Mouse (Mus musculus): ENCODE measurements around the gene Coro1c. TPM values are rescaled to one million over a fixed set of nuclear protein-coding genes. Genes with fewer than 3 reads are reported as not detected.

Coro1c gene
- total RNA-seq, 2 experiments from 2014 or later = 47.9 to 60.1 TPM

- no peak for DNase-seq
Observed at GRCm38 (mm10) chr5:113884750-113885149, 23.8 kb downstream of the Coro1c start.

DNA sequence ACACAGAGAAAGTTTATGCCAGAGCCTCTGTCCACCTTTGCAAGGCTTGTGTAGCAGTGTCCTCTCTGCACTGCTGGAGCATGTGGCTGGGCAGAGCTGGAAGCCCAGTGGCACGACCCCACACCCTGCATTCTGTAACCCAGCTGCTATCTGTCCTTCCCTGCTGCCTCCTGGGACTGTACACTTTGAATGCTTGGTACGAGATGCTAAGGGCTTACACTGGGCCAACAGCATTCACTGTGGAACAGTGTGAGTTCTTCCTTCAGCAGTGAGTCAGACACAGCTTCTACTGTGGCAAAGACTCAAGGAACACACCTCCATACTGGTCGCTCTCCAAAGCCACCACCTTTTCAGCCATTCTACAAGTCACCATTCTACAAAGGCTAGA is 25.2 kb downstream of the Coro1c start:
- no peak for DNase-seq

- DNase-seq = peak; percentile 34 to 39
Observed at GRCm38 (mm10) chr5:113882566-113883383, 25.8 kb downstream of the Coro1c start.

- DNase-seq = no peak
Observed at GRCm38 (mm10) chr5:113881136-113881535, 27.4 kb downstream of the Coro1c start.

DNA sequence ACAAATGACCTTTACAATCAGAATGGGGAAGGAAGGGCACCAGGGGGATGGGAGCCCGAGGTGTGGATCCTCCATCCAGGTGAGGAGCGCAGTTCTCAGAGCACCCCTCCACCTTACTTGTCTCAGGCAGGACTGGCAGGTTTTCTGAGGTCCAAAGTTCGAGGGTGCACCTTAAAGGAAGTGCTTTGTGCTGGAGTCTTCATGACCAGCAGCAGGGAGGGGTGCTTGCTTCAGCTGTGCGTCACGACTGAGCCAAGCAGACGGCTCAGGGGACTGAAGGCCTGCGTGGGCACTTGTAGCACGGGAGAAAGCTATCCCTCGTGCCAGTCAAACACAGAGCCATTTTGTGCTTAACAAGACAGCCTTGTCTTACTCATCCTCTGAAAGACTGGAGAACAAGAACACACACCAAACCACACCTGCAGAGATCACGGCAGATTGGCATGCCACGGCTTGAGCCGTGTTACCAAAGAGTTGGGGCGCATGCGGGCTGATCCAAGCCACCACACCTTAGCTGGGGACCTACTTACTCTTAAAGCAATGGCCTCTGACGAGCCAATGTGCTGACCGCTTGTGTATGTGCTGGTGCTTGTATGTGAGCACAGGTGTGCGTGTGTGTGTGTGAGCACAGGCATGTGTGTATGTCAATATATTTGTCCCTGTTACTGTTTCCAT is 29.5 kb downstream of the Coro1c start:
- no peak for DNase-seq

DNA sequence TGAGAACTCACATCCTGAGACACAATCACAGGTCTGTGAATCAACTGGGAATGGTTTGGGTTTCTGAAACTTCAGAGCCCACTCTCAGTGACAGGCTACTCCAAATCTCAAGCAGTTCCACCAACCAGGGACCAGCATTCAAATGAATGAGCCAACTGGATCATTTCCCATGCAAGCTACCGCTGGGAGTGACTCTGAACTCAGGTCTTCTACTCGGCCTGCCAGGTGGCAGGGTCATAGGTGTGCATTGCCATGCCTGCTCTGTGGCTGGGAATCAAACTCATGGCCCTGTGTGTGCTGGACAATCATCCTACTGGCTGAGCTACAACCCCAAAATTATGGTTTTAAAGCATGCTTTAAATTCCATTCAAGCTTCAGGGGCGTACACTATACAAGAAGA is 31.0 kb downstream of the Coro1c start:
- DNase-seq = no peak

DNA sequence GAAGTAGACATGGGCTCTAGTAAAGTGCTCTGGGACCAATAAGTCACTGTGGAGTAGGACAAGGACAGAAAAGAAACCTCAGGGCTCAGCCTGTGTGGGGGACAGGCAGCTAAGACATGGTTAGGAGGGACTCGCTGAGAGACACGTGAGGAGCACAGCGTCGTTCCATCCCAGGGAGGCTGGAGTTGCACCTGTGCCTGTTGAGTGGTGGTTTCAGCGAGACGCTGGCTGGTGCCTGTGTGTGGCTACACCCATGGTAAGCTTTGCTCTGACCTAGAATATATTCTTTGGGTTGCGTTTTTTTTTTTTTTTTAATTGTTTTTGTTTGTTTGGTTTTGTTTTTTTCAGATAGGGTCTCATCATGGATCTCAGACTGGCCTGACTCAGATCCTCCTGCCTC is 32.4 kb downstream of the Coro1c start:
- DNase-seq = no peak

DNA sequence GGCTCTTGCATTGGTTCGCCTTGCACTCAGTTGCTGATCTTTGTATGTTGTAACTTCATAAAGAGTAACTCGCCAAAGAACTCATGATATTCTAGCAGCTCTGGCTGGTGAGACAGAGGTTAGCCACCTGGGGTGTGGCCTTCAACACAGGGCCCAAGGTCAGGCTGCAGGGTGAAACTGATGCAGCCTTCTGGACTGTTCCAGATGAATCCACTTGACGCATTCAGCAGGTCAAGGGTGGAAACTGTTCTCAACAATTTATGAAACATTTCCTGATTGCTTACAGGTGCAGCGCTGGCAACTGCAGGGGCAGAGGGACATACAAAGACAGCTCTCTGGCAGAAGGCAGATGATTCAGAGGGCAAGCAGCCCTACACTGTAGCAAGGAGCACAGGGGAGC is 32.9 kb downstream of the Coro1c start:
- no peak for DNase-seq

DNA sequence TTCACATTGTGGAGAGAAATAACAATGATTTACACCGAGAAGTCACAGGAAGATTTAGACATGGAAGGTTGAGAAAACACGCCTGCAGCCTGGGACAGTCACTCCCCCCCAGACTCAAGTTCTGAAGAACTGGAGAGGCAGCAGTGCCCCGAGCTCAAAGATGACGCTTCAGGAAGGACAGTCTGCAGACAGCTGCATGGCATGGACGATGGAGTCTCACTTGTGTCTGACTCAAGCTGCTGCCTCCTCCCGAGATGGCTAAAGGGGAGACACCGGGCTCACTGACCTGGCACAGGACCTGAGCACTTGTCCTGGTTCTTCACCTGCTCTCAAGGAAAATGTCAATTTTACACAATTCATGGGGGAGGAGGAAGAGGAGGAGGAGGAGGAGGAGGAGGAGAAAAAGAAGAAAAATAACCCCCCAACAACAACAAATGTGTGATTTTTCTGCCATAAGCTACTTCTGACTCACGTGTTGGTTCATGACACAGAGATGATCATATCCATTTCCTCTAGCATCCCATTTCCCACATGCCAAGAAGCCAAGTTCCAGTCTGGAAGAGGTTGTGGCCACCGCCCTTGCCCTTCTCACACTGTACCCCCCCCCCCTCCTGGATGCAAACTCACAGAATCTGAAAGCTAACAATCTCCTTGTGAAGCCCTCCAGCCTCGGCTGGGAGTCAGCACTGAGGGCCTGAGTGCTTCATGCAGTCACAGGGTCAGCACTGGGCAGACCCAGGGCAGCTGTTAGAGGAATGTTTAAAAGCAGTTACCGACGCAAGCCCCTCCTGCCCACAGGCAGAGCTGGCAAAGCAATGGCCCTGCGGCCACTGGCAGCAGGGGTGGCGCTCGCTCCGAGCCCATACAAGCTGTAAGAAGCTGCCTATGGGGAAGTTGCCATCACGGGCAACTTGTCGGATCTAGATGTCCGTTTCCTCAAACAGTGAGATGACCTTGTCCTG is 34.2 kb downstream of the Coro1c start:
- DNase-seq = no peak

DNA sequence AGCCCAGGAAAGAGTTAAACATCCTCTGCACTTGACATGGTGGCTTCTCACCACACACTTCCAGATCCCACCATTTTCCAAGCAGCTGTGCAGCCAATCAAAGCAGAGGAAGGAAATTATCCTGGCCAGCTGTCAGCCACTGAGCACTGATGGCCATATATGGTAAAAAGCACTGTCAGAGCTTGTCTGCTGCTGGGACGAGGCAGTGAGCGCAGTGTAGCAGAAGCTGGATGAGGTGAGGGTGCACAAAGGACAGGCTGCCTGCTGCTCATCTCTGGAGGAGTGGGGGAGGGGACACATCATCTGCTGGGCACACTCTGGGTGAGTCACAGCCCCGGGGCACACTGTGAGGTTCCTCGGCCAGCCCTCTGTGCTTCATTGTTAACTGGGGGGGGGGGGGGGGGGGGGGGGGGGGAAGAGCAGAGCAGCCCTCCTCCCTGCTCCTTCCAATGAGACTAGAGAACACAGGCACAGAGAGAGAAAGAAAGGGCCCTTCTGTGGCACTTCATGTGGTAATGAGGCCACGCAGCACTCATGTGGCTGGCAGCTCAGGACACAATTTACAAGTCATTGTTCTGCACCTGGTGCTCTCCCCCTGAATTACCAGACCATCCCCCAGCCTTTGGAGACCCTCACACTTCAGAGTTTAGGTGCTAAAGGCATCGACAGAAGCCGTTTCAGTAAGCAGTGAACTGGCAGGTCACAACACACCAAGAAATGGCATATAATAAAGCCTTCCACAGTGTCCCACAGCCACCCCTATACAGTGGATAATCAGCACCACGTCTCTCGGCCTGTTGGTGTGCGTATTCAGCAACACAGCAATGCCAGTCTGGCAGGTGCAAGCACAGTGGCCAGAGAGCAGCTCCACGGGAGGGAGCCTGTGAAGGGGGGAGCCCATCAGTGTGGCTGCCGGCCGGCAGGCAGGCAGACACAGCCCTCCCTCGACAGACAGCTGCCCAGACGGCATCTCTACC is 35.3 kb downstream of the Coro1c start:
- peak; percentile 76 to 90 for DNase-seq

DNA sequence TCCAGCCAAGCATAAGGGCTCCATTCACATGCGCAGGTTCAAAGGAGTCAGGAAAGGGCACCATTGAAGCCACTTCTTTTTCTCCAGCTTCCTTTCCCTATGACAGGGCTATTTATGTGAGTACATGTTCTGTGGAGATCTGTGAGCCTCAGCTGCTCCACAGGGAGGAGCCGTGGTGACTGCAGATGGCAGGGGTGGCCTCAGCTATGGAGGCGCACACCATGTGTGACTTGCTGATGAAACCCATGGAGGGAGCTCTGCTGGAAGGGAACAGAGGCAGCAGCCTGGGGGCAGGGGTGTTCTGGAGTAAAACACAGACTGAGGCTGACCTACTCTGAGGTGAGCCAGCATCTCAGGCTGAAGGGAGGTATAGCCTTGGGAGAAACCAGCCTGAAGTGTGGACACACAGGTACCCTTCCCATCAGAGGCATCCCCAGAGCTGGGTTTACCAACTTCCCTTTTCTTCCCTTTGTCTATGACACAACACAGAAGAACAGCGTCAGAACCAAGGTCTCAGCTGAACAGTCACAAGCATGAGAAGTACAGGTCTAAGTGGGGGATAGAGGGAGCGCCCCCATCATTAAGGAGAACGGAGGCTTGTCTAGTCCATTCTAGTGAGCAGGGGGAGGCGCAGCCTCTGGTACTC is 36.5 kb downstream of the Coro1c start:
- no peak for DNase-seq

DNA sequence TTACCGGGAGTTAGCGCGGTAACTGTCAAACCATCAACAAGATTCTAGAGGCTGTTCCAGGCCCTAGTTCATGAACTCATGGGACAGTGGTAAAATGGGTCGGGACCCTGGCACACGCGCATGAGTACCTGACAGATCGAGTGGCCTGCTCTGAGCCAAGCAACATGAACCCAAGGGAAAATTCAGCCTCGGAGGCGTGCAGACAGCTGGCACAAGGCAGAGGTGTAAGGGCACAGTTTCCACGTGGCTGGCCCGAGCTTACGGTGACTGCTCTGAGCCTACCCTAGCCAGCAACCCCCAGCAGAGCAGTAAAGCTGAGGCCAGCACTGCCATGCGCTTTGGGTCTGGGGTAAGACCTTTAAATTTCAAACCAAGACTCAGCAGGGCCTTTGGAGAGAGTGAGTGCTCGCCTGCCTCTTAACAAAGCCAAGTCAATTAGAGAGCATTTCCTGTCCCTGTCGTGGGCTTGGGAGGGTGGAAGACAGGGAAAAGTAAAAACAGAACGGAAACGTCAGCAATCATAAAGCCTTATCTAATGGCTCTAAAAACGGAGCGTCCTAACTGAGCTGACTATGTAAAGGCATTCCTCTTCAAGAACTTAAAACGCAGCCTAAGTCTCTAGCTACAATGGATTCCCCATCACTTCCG is 38.0 kb downstream of the Coro1c start:
- DNase-seq = no peak

- peak; percentile 56 to 77 for DNase-seq
Observed at GRCm38 (mm10) chr5:113869132-113869531, 39.4 kb downstream of the Coro1c start.

DNA sequence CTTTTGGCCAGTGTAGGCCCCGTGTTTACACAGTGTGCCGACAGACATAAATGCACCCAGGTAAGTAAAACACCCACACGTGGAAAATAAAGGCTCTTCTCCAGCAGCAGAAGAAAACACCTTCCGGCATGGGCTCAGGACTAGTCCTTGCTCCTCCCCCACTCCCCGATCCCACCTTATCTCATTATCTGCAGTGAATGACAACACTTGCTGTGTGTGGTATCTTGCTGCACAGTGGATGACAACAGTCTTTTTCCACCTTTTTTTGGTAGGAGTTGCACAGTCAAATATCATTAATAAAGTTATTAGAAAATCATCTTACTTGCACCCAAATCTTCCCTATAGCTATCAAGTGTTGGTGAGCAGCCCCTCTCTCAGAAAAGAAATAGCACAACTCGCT is 43.6 kb downstream of the Coro1c start:
- DNase-seq = no peak

GRCm38 (mm10) chr5:113863994-113864393 is 44.6 kb downstream of the Coro1c start:
- no peak for DNase-seq

DNA sequence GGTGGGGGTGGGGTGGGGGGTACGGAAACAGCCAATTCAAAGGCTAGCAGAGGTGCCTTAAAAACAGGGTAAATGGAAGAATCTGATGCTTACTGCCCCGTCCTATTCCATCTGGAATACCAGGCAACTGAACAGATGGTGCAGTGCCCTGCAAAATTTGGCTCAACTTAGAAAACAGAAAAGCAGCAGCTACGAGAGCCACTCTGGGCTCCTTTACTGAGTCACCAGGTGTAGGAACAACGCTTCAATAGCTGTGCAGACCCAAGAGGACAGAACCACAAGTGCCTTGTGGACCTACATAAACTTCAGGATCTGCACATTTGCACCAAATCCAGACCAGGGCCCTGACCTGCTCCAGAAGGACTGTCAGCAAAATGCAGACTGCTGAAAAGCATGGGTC is 46.1 kb downstream of the Coro1c start:
- no peak for DNase-seq

GRCm38 (mm10) chr5:113861294-113861693 is 47.3 kb downstream of the Coro1c start:
- DNase-seq = no peak

DNA sequence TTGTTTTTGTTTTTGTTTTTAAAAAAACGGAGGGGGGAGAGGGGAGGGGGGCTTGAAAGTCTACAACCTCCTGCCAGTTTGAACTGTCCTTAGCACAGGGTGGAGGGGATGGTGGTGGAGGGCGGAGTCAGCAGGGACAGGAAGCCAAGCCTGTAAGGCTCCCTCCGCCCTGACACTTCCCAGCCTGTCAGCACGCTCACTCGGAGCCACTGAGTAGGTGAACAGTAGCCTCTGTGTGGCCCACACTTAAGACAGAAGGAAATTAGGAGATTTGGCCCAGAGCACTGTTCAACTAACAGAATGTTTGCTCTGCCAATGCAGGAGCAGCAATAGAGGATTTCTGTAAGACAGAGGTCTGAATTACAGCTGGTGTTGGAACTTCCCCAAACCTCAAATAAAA is 49.6 kb downstream of the Coro1c start:
- DNase-seq = peak; percentile 44 to 71

- DNase-seq = peak; percentile 15 to 43
Observed at GRCm38 (mm10) chr5:113858550-113858949, 50.0 kb downstream of the Coro1c start.

GRCm38 (mm10) chr5:113857631-113858030 is 50.9 kb downstream of the Coro1c start:
- no peak for DNase-seq

Measured in adrenal gland, postnatal 36 days (tissue).